Mouse (Mus musculus) MEL (cell line): Measurements from ENCODE around the gene Gns. TPM values are rescaled to one million over a fixed set of nuclear protein-coding genes. Genes with fewer than 3 reads are reported as not detected.

Source experiments
- DNase-seq: peaks from one replicate; pipeline ENCODE4 v3.0.0; 2011; ENCODE audit warnings: low read depth, low spot score
- H3K27ac ChIP-seq: 2 replicates; pipeline ENCODE4 v1.5.1; 2012; ENCODE audit warnings: low read depth, mild to moderate bottlenecking, control low read depth, low read length, moderate library complexity; ENCODE audit not compliant: control insufficient read depth
- H3K27me3 ChIP-seq, 2 experiments: fragments of 150-350 bp in 1 of 2; sonication (generic) in 1 of 2; 2 replicates each; pipeline ENCODE4 v1.6.1; 2012; ENCODE audit warnings: low read length in 2 of 2, mild to moderate bottlenecking in 2 of 2, improper control_type of control experiment in 1 of 2, moderate library complexity in 1 of 2; ENCODE audit not compliant: insufficient read depth in 2 of 2, control insufficient read depth in 1 of 2
- H3K36me3 ChIP-seq, 2 experiments: 2 replicates each; pipeline ENCODE4 v1.6.1; 2012 to 2014; ENCODE audit warnings: low read length in 2 of 2, improper control_type of control experiment in 1 of 2, inconsistent platforms in 1 of 2, mild to moderate bottlenecking in 1 of 2; ENCODE audit not compliant: insufficient read depth in 2 of 2, control insufficient read depth in 1 of 2
- H3K4me1 ChIP-seq, 2 experiments: fragments of 150-350 bp in 1 of 2; sonication (generic) in 1 of 2; 2 replicates each; pipeline ENCODE4 v1.6.1; 2012; ENCODE audit warnings: low read length in 2 of 2, improper control_type of control experiment in 1 of 2, mild to moderate bottlenecking in 1 of 2; ENCODE audit not compliant: insufficient read depth in 2 of 2, control insufficient read depth in 1 of 2
- H3K4me3 ChIP-seq, 2 experiments: fragments of 150-350 bp in 1 of 2; sonication (generic) in 1 of 2; 2 replicates each; pipeline ENCODE4 v1.5.1; 2012; ENCODE audit warnings: low read depth in 2 of 2, low read length in 2 of 2, mild to moderate bottlenecking in 2 of 2, moderate library complexity in 2 of 2, control low read depth in 1 of 2, improper control_type of control experiment in 1 of 2; ENCODE audit not compliant: control insufficient read depth in 1 of 2, insufficient read depth in 1 of 2
- H3K79me2 ChIP-seq: 2 replicates; pipeline ENCODE4 v1.6.1; 2012; ENCODE audit warnings: mild to moderate bottlenecking, low read length, moderate library complexity; ENCODE audit not compliant: control insufficient read depth, poor library complexity, insufficient read depth
- H3K9ac ChIP-seq: 2 replicates; pipeline ENCODE4 v1.6.1; 2012; ENCODE audit warnings: low read depth, mild to moderate bottlenecking, control low read depth, low read length, moderate library complexity; ENCODE audit not compliant: control insufficient read depth, poor library complexity, severe bottlenecking
- H3K9me3 ChIP-seq: fragments of 150-350 bp; sonication (generic); replicated peaks from 2 replicates; pipeline ENCODE4 v1.6.1; 2012; ENCODE audit warnings: mild to moderate bottlenecking, low read length, improper control_type of control experiment, moderate library complexity; ENCODE audit not compliant: insufficient read depth
- BHLHE40 ChIP-seq: IDR thresholded peaks from 2 replicates; pipeline ENCODE4 v1.6.1; 2012; ENCODE audit warnings: low read depth, mild to moderate bottlenecking, inconsistent platforms, low read length, improper control_type of control experiment, borderline replicate concordance
- CHD1 ChIP-seq: IDR thresholded peaks from 2 replicates; pipeline ENCODE4 v1.6.1; 2012; ENCODE audit warnings: low read depth, mild to moderate bottlenecking, inconsistent platforms, low read length, improper control_type of control experiment
- CHD2 ChIP-seq: IDR thresholded peaks from 2 replicates; pipeline ENCODE4 v1.6.1; 2011; ENCODE audit warnings: low read length, improper control_type of control experiment
- CTCF ChIP-seq, 3 experiments: IDR thresholded peaks in 2 of 3; conservative IDR thresholded peaks in 1 of 3; 2 replicates each; pipeline ENCODE4 v1.5.1; 2011 to 2012; ENCODE audit warnings: low read length in 3 of 3, low read depth in 2 of 3, mild to moderate bottlenecking in 2 of 3, improper control_type of control experiment in 1 of 3, inconsistent platforms in 1 of 3, mixed read lengths in 1 of 3, moderate library complexity in 1 of 3; ENCODE audit not compliant: control insufficient read depth in 1 of 3, insufficient read depth in 1 of 3, poor library complexity in 1 of 3, severe bottlenecking in 1 of 3
- E2F4 ChIP-seq: IDR thresholded peaks from 2 replicates; pipeline ENCODE4 v1.6.1; 2011; ENCODE audit warnings: low read depth, low read length, improper control_type of control experiment, borderline replicate concordance
- EP300 ChIP-seq, 2 experiments: IDR thresholded peaks; 2 replicates each; pipeline ENCODE4 v1.6.1; 2011; ENCODE audit warnings: improper control_type of control experiment in 2 of 2, low read length in 2 of 2, low read depth in 1 of 2, mild to moderate bottlenecking in 1 of 2
- ETS1 ChIP-seq: IDR thresholded peaks from 2 replicates; pipeline ENCODE4 v1.6.1; 2012; ENCODE audit warnings: low read depth, mild to moderate bottlenecking, inconsistent platforms, low read length, improper control_type of control experiment, moderate library complexity
- GATA1 ChIP-seq: IDR thresholded peaks from 2 replicates; pipeline ENCODE4 v1.6.1; 2011; ENCODE audit warnings: low read depth, low read length, improper control_type of control experiment
- HCFC1 ChIP-seq: IDR thresholded peaks from 2 replicates; pipeline ENCODE4 v1.6.1; 2012; ENCODE audit warnings: low read depth, mild to moderate bottlenecking, inconsistent platforms, low read length, improper control_type of control experiment, moderate library complexity
- JUND ChIP-seq: IDR thresholded peaks from 2 replicates; pipeline ENCODE4 v1.6.1; 2011; ENCODE audit warnings: low read depth, mild to moderate bottlenecking, improper control_type of control experiment, low read length
- KAT2A ChIP-seq: conservative IDR thresholded peaks from 2 replicates; pipeline ENCODE4 v1.6.1; 2012; ENCODE audit warnings: low read depth, low read length, improper control_type of control experiment, inconsistent platforms
- MAFK ChIP-seq: IDR thresholded peaks from 2 replicates; pipeline ENCODE4 v1.6.1; 2011; ENCODE audit warnings: low read depth, mild to moderate bottlenecking, low read length, improper control_type of control experiment, borderline replicate concordance
- MAX ChIP-seq: IDR thresholded peaks from 2 replicates; pipeline ENCODE4 v1.6.1; 2011; ENCODE audit warnings: low read length, improper control_type of control experiment
- MAZ ChIP-seq: IDR thresholded peaks from 2 replicates; pipeline ENCODE4 v1.6.1; 2012; ENCODE audit warnings: low read depth, mild to moderate bottlenecking, inconsistent platforms, low read length, improper control_type of control experiment
- MEF2A ChIP-seq: IDR thresholded peaks from 2 replicates; pipeline ENCODE4 v1.6.1; 2014; ENCODE audit warnings: low read depth, mild to moderate bottlenecking, inconsistent platforms, low read length, improper control_type of control experiment; ENCODE audit not compliant: poor library complexity, insufficient replicate concordance, severe bottlenecking; ENCODE audit errors: extremely low read depth
- MXI1 ChIP-seq: IDR thresholded peaks from 2 replicates; pipeline ENCODE4 v1.6.1; 2011; ENCODE audit warnings: mild to moderate bottlenecking, low read depth, low read length, improper control_type of control experiment
- MYC ChIP-seq: IDR thresholded peaks from 2 replicates; pipeline ENCODE4 v1.6.1; 2011; ENCODE audit warnings: low read depth, mild to moderate bottlenecking, low read length, improper control_type of control experiment, moderate library complexity
- NELFE ChIP-seq: IDR thresholded peaks from 2 replicates; pipeline ENCODE4 v1.6.1; 2011; ENCODE audit warnings: low read depth, low read length, improper control_type of control experiment
- POLR2A ChIP-seq, 2 experiments: IDR thresholded peaks; 2 replicates each; pipeline ENCODE4 v1.6.1; 2011 to 2012; ENCODE audit warnings: low read length in 2 of 2, mild to moderate bottlenecking in 2 of 2, control low read depth in 1 of 2, improper control_type of control experiment in 1 of 2, low read depth in 1 of 2, moderate library complexity in 1 of 2; ENCODE audit not compliant: control insufficient read depth in 1 of 2, insufficient read depth in 1 of 2, poor library complexity in 1 of 2
- POLR2AphosphoS2 ChIP-seq: IDR thresholded peaks from 2 replicates; pipeline ENCODE4 v1.6.1; 2011; ENCODE audit warnings: low read length, improper control_type of control experiment
- POLR2AphosphoS5 ChIP-seq: IDR thresholded peaks from 2 replicates; pipeline ENCODE4 v1.6.1; 2012; ENCODE audit warnings: low read depth, borderline replicate concordance, mild to moderate bottlenecking, inconsistent platforms, low read length, moderate library complexity, mixed read lengths
- RAD21 ChIP-seq: IDR thresholded peaks from 2 replicates; pipeline ENCODE4 v1.6.1; 2011; ENCODE audit warnings: mild to moderate bottlenecking, low read depth, low read length, improper control_type of control experiment
- RCOR1 ChIP-seq: IDR thresholded peaks from 2 replicates; pipeline ENCODE4 v1.6.1; 2012; ENCODE audit warnings: low read depth, mild to moderate bottlenecking, inconsistent platforms, low read length, improper control_type of control experiment
- SIN3A ChIP-seq: IDR thresholded peaks from 2 replicates; pipeline ENCODE4 v1.6.1; 2012; ENCODE audit warnings: low read length, improper control_type of control experiment, inconsistent platforms
- TBP ChIP-seq: IDR thresholded peaks from 2 replicates; pipeline ENCODE4 v1.8.0; 2011; ENCODE audit warnings: low read depth, low read length, improper control_type of control experiment
- TCF12 ChIP-seq: IDR thresholded peaks from 2 replicates; pipeline ENCODE4 v1.6.1; 2014; ENCODE audit warnings: low read depth, mild to moderate bottlenecking, inconsistent platforms, low read length, improper control_type of control experiment, moderate library complexity
- UBTF ChIP-seq: IDR thresholded peaks from 2 replicates; pipeline ENCODE4 v1.6.1; 2012; ENCODE audit warnings: low read depth, mild to moderate bottlenecking, inconsistent platforms, low read length, improper control_type of control experiment, moderate library complexity, borderline replicate concordance; ENCODE audit not compliant: insufficient read depth
- USF1 ChIP-seq: IDR thresholded peaks from 2 replicates; pipeline ENCODE4 v1.6.1; 2014; ENCODE audit warnings: low read depth, mild to moderate bottlenecking, inconsistent platforms, low read length, improper control_type of control experiment, moderate library complexity
- USF2 ChIP-seq, 2 experiments: IDR thresholded peaks; 2 replicates each; pipeline ENCODE4 v1.6.1; 2011 to 2012; ENCODE audit warnings: improper control_type of control experiment in 2 of 2, low read length in 2 of 2, borderline replicate concordance in 1 of 2, inconsistent platforms in 1 of 2, low read depth in 1 of 2, mild to moderate bottlenecking in 1 of 2; ENCODE audit not compliant: insufficient read depth in 1 of 2
- ZC3H11A ChIP-seq: IDR thresholded peaks from 2 replicates; pipeline ENCODE4 v1.6.1; 2012; ENCODE audit warnings: low read depth, mild to moderate bottlenecking, inconsistent platforms, low read length, improper control_type of control experiment
- ZKSCAN1 ChIP-seq: IDR thresholded peaks from 2 replicates; pipeline ENCODE4 v1.6.1; 2012; ENCODE audit warnings: low read depth, mild to moderate bottlenecking, inconsistent platforms, low read length, improper control_type of control experiment, moderate library complexity
- ZMIZ1 ChIP-seq: IDR thresholded peaks from 2 replicates; pipeline ENCODE4 v1.6.1; 2012; ENCODE audit warnings: low read depth, mild to moderate bottlenecking, inconsistent platforms, low read length, improper control_type of control experiment, moderate library complexity
- polyA plus RNA-seq, 2 experiments: library from polyadenylated mRNA; stranded (reverse) in 1 of 2; unstranded in 1 of 2; fragments of >175 nt in 1 of 2; fragments of >200 nt in 1 of 2; gene quantifications; 2 replicates each; pipeline versions ENCODE4 v1.2.1 to v1.2.4; 2012; ENCODE audit warnings: low replicate concordance in 2 of 2, low read depth in 1 of 2; ENCODE audit not compliant: insufficient read length in 2 of 2, insufficient read depth in 1 of 2, missing spikeins in 1 of 2
- total RNA-seq: library from RNA; depleted of rRNA; stranded (reverse); fragments of 300-350 nt; gene quantifications from 2 replicates; pipeline ENCODE4 v1.2.3, GENCODE M21; 2012

The Gns gene
- total and polyA plus RNA-seq, 3 experiments, result 33.1 to 33.6 TPM; not detected in 1

DNA sequence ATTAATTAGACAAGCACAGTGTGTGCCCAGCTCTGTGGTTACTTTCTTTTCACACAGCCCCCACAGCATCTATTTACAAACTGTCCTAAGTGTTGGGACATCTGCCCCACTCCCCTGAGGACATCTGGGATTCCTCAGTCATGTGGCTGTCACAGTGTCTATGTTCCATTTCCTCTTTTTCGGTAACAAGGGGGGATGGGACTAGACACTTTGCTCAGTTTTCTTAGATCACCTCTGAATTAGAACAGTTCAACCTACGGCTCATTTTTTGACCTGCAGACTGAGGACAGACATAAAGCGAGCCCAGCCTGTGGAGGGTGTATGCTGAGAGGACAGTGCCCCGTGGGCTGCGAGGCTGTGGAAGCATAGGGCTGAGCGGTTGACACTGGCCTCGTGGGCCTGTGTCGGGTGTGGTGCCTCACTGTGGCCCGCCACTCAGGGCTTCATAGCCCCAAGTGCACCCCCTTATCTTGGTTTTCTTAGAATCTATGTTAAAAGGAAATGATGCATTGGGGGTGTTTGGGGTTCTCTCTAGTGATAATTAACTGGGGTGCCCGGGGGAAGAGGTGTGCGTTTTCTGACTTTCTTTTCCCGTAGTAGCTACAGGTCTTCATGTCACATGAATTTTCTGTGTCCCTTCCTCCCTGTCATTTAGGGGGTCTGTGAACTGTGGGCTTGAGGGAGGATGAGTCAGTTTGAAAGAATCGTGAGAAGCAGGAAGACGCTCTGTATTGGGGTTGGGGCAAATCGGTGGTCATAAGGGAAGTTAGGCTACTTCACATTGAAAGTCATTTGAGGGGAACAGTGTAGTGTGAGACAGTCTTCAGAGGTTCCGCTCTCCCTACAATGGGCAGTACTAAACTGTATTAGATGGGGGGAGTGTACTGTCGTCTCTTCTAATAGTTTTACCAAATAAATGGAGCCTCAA lies 10.1 kb downstream of the Gns start:
- Histone ChIP-seq H3K27me3 (no peaks in the 10 kb centered on the region), H3K36me3 (peaks cover 6 to 18% of the 10 kb centered on the region in 2 experiments), H3K79me2 (no peaks in the 10 kb centered on the region; the same call in 1 of the 2 replicates)
- DNase-seq, result peak; percentile 87
- TF ChIP-seq POLR2AphosphoS2 (peak; percentile 52; the same call in 1 of the 2 replicates), POLR2A (IDR thresholded peaks at IDR 0.05; ENCODE audit: control insufficient read depth in 1 of 2, insufficient read depth in 1 of 2, low read depth in 1 of 2, low read length in 2 of 2, poor library complexity in 1 of 2) (peak; percentile 59 to 62), ZKSCAN1 (no peak), SIN3A (peak; percentile 90), JUND (peak; percentile 45; the same call in 1 of the 2 replicates), RAD21 (no peak), USF2 (IDR thresholded peaks at IDR 0.05; ENCODE audit: borderline replicate concordance in 1 of 2, insufficient read depth in 1 of 2, low read depth in 1 of 2, low read length in 2 of 2) (no peak), ETS1 (peak; percentile 67), MYC (peak; percentile 86), MAX (peak; percentile 83; the same call in 1 of the 2 replicates), EP300 (IDR thresholded peaks at IDR 0.05; ENCODE audit: low read depth in 1 of 2, low read length in 2 of 2) (peak; percentile 57 to 78), HCFC1 (no peak), ZMIZ1 (peak; percentile 72; the same call in 1 of the 2 replicates), MAZ (peak; percentile 75; the same call in 1 of the 2 replicates), BHLHE40 (peak; percentile 41; the same call in 1 of the 2 replicates), MAFK (no peak), E2F4 (no peak), CTCF (IDR thresholded peaks at IDR 0.05 in 2 of 3, conservative IDR thresholded peaks at IDR 0.05 in 1 of 3; ENCODE audit: control insufficient read depth in 1 of 3, insufficient read depth in 1 of 3, low read depth in 2 of 3, low read length in 3 of 3, poor library complexity in 1 of 3, severe bottlenecking in 1 of 3) (no peak), CHD2 (peak; percentile 64; the same call in 1 of the 2 replicates), ZC3H11A (no peak), NELFE (0 out of 2 replicates have a peak, but pooled peaks have one; percentile 36), KAT2A (no peak), POLR2AphosphoS5 (no peak), MEF2A (no peak), TCF12 (peak; percentile 38; the same call in 1 of the 2 replicates), UBTF (0 out of 2 replicates have a peak, but pooled peaks have one; percentile 27), TBP (no peak), MXI1 (peak; percentile 82), GATA1 (peak; percentile 70), CHD1 (no peak), USF1 (peak; percentile 78), RCOR1 (peak; percentile 67; the same call in 1 of the 2 replicates)
- TF ChIP-seq, all 39 proteins: peak for 19
- no peaks in the 10 kb centered on the region for H3K9me3 ChIP-seq
- peak overlapping the region; percentile 81 for H3K9ac ChIP-seq
- H3K27ac ChIP-seq, result peak overlapping the region; percentile 99
- peaks cover 5 to 24% of the 10 kb centered on the region in 2 experiments; a peak in 2 of 4 replicates for H3K4me1 ChIP-seq
- peak overlapping the region; percentile 21 to 39 for H3K4me3 ChIP-seq
